9 mouse cellular contexts compared by ENCODE assay signal in the genomic region with DNA sequence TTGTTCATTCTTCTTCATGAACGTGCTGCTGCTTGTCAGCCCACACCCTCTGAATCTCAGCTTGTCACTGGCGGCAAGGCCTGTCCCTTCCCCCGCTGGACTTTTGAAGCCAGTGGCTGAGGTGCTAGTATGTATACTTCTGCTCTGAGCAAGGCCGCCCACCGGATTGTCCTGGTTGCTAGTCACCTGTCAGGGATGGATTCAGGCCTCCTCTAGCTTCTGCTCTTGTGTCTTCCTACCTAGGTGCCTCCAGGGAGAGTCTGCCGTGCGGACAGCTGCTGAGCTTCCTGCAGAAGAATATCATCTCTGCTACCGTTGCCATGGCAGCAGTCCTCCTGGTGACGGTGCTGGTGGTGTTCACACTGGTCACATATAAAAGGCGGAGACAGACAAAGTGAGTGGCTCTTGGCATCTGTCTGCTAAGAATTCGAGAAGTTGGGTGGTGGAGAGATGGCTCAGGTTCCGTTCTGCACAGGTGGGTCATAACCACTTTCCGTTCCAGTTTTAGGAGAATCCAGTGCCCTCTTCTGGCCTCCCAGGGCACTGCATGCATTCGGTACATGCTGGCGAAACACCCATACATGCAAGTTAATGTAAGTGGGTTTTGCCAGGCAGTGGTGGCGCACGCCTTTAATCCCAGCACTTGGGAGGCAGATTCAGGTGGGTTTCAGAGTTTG. TPM values are rescaled to one million over a fixed set of nuclear protein-coding genes. Genes with fewer than 3 reads are reported as not detected.
A peak's percentile ranks its signal among the peaks of the same experiment; 100 is the strongest.
DNase-seq lines count a peak whose midpoint lies in the region; ATAC-seq lines count a peak whose summit lies in the region.
"Had no signal": no experiment of that assay in that cellular context is flagged by ENCODE, and none has a peak within 500 bp of the region (broad histone marks: within the 10 kb centered on the region; RNA-seq: fewer than 3 reads in every experiment).

No protein-coding gene starts in this region.

- H3K4me1 ChIP-seq in heart, embryonic 15.5 days (replicated peaks) = peaks cover 7% of the 10 kb centered on the region; the same call in 1 of the 2 replicates
- no peaks in the 10 kb centered on the region for H3K4me1 ChIP-seq in liver, embryonic 11.5 days (replicated peaks; ENCODE audit: control insufficient read depth, insufficient read depth, low read length)

- ATAC-seq in heart, embryonic 15.5 days (replicated peaks; ENCODE audit: insufficient number of reproducible peaks, insufficient read depth, low FRiP score, low read depth) = no peak
- peak; percentile 29; the same call in 1 of the 2 replicates for ATAC-seq in liver, embryonic 11.5 days (replicated peaks; ENCODE audit: low FRiP score)

- 27% methylated on average over 17 of the region's 17 CpGs for WGBS in heart, embryonic 15.5 days
- 26% methylated on average over 17 of the region's 17 CpGs for WGBS in liver, embryonic 11.5 days

- peak overlapping the region; percentile 51 for H3K4me2 ChIP-seq in heart, embryonic 15.5 days
- peak overlapping the region; percentile 40 for H3K4me2 ChIP-seq in liver, embryonic 11.5 days

- H3K27me3 ChIP-seq in heart, embryonic 15.5 days = peaks cover 16% of the 10 kb centered on the region
- peaks cover 15% of the 10 kb centered on the region for H3K27me3 ChIP-seq in liver, embryonic 11.5 days (replicated peaks; ENCODE audit: control insufficient read depth, insufficient read depth, low read length)
- no peaks in the 10 kb centered on the region for H3K27me3 ChIP-seq in splenic B cell, adult 2 months (ENCODE audit: control insufficient read depth, insufficient read depth, low read length, poor library complexity, severe bottlenecking)

- H3K4me3 ChIP-seq in heart, embryonic 15.5 days = 0 out of 2 replicates have a peak overlapping the region, but pooled peaks have one; percentile 10
- no peak overlapping the region for H3K4me3 ChIP-seq in liver, embryonic 11.5 days (ENCODE audit: low read depth, low read length)
- H3K4me3 ChIP-seq: erythroblast, embryonic 14.5 days had no signal

- no peaks in the 10 kb centered on the region for H3K9me3 ChIP-seq in heart, embryonic 15.5 days (replicated peaks)
- H3K9me3 ChIP-seq in liver, embryonic 11.5 days (ENCODE audit: control insufficient read depth, low read length) = no peaks in the 10 kb centered on the region

- no peak overlapping the region for H3K9ac ChIP-seq in heart, embryonic 15.5 days
- no peak overlapping the region for H3K9ac ChIP-seq in liver, embryonic 11.5 days (ENCODE audit: low read depth, low read length)

- no peak overlapping the region for H3K27ac ChIP-seq in heart, embryonic 15.5 days
- no peak overlapping the region for H3K27ac ChIP-seq in liver, embryonic 11.5 days (ENCODE audit: low read depth, low read length)

- H3K36me3 ChIP-seq in heart, embryonic 15.5 days = no peaks in the 10 kb centered on the region
- H3K36me3 ChIP-seq in liver, embryonic 11.5 days (ENCODE audit: control insufficient read depth, insufficient read depth, low read length) = no peaks in the 10 kb centered on the region
- no peaks in the 10 kb centered on the region for H3K36me3 ChIP-seq in splenic B cell, adult 2 months (ENCODE audit: control insufficient read depth, insufficient read depth, low read length, poor library complexity, severe bottlenecking)

- DNase-seq in CD8-positive naive resting alpha-beta T cell, adult 2 months (ENCODE audit: low read depth in 2 of 2, low spot score in 2 of 2) = peak; percentile 83 to 91
- peak; percentile 82 for DNase-seq in brain, adult 2 months (ENCODE audit: low read depth, low spot score)
- DNase-seq in fibroblast of lung, adult 2 months (ENCODE audit: low read depth) = peak; percentile 11
- peak; percentile 75 for DNase-seq in kidney, postnatal 14 days
- peak; percentile 66 for DNase-seq in liver, embryonic 11.5 days (ENCODE audit: low spot score)
- DNase-seq in natural killer cell, adult 2 months (ENCODE audit: low spot score in 2 of 2) = peak; percentile 66 to 83
- DNase-seq in splenic B cell, adult 2 months (ENCODE audit: low read depth, low spot score) = peak; percentile 88

RNA-seq across cellular contexts. Expression of a gene that starts 17.2 kb away (rescaled TPM):
- 0.47 and 2.9 TPM in 2 replicates for polyA plus RNA-seq in heart, embryonic 15.5 days (2015; fragmentation: Nextera tagmentation; extraction: Ambion mirVana)
- polyA plus RNA-seq in liver, embryonic 11.5 days (2014; fragmentation: Nextera tagmentation; extraction: Ambion mirVana) = 0.16 and 0.19 TPM in 2 replicates
- polyA plus RNA-seq: erythroblast, embryonic 14.5 days had no signal

RNA-seq across cellular contexts. Expression of a gene that starts 30.2 kb away (rescaled TPM):
- 73.4 and 88.4 TPM in 2 replicates for polyA plus RNA-seq in heart, embryonic 15.5 days (2015; fragmentation: Nextera tagmentation; extraction: Ambion mirVana)
- polyA plus RNA-seq in liver, embryonic 11.5 days (2014; fragmentation: Nextera tagmentation; extraction: Ambion mirVana) = 74.1 and 81.0 TPM in 2 replicates

RNA-seq across cellular contexts. Expression of a gene that starts 34.5 kb away (rescaled TPM):
- polyA plus RNA-seq in heart, embryonic 15.5 days (2015; fragmentation: Nextera tagmentation; extraction: Ambion mirVana) = 0.18 and 0.24 TPM in 2 replicates
- not detected in 2 replicates for polyA plus RNA-seq in liver, embryonic 11.5 days (2014; fragmentation: Nextera tagmentation; extraction: Ambion mirVana)
- polyA plus RNA-seq: erythroblast, embryonic 14.5 days had no signal

RNA-seq across cellular contexts. Expression of a gene that starts 53.2 kb away (rescaled TPM):
- polyA plus RNA-seq in heart, embryonic 15.5 days (2015; fragmentation: Nextera tagmentation; extraction: Ambion mirVana) = 1,122 and 1,401 TPM in 2 replicates
- 752 and 790 TPM in 2 replicates for polyA plus RNA-seq in liver, embryonic 11.5 days (2014; fragmentation: Nextera tagmentation; extraction: Ambion mirVana)

Comparison
In these comparisons a context has a peak if more than half of its experiments do, and no peak if none do; other contexts are left out.
1. DNase-seq: peak in every context shown above with its lines; median percentile 88 in splenic B cell, adult 2 months; 87 in CD8-positive naive resting alpha-beta T cell, adult 2 months; 82 in brain, adult 2 months; 75 in kidney, postnatal 14 days; 74 in natural killer cell, adult 2 months; 66 in liver, embryonic 11.5 days; 11 in fibroblast of lung, adult 2 months.